Mouse (Mus musculus): Measurements from ENCODE around the gene Usp21.

DNA sequence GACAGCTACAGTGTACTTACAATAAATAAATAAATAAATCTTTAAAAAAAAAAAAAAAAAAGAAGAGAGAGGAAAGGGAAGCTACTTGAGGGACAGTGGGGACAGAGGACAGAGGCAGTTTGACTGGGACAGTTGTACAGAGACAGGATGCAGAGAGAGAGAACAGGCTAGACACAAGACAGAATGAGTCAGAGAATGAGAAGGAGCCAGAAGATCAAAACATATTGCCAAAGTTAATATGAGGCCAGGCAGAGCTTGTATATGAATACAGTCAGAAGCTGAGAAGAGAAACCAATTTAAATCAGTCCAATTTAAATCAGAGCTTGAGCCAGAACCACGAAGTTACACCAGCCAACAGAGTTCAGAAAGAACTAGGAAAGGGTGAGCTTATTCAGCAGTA lies 19.4 kb downstream of the Usp21 start:
- no peak for TF ChIP-seq POLR2A (IDR thresholded peaks at IDR 0.05; ENCODE audit: low read depth, low read length)
- TF ChIP-seq CTCF (IDR thresholded peaks at IDR 0.05; ENCODE audit: extremely low read depth, insufficient read depth, insufficient read length, insufficient replicate concordance), result no peak

All from spleen, adult 2 months (tissue).